ENCODE assay signal across 9 mouse cellular contexts in the genomic region with DNA sequence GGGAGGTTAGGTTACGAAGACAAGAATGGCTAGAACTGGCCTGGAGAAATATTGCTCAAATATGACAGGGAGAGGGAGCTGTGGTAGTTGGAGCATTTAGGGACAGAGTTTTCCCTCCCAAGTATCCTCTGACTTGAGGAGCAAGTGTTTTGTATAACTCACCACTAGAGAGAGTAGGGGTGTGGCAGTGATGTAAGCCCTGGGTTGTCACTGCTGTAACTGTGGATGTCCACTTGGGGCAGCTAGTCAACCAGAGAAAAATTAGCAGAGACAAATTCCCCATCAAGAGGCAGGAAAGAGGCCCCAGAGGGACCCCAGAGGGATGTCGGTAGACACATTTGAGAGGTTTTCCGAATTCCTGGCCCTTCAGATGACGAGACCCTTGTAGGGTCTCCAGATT. TPM values are rescaled to one million over a fixed set of nuclear protein-coding genes. Genes with fewer than 3 reads are reported as not detected.
DNase-seq lines count a peak whose midpoint lies in the region; ATAC-seq lines count a peak whose summit lies in the region.
"Had no signal": no experiment of that assay in that cellular context is flagged by ENCODE, and none has a peak within 500 bp of the region (broad histone marks: within the 10 kb centered on the region; RNA-seq: fewer than 3 reads in every experiment).

No protein-coding gene starts in this region.

- no peaks in the 10 kb centered on the region for H3K36me3 ChIP-seq in forebrain, embryonic 14.5 days (ENCODE audit: control insufficient read depth, insufficient read depth, low read length)
- H3K36me3 ChIP-seq in forebrain, embryonic 16.5 days (ENCODE audit: control insufficient read depth, insufficient read depth), result no peaks in the 10 kb centered on the region
- H3K36me3 ChIP-seq: liver, embryonic 15.5 days had no signal

- H3K9me3 ChIP-seq in forebrain, embryonic 14.5 days (replicated peaks; ENCODE audit: control insufficient read depth, low read length), result no peaks in the 10 kb centered on the region
- H3K9me3 ChIP-seq in forebrain, embryonic 16.5 days (ENCODE audit: control insufficient read depth, low read length), result no peaks in the 10 kb centered on the region
- H3K9me3 ChIP-seq: liver, embryonic 15.5 days had no signal

- DNase-seq in forebrain, embryonic 14.5 days (ENCODE audit: low spot score), result peak; percentile 46
- peak; percentile 16 for DNase-seq in thymus, postnatal 25 days
- no peak for DNase-seq in thymus, postnatal 36 days
- DNase-seq in kidney, postnatal 36 days, result peak; percentile 60 to 75

- no peak overlapping the region for H3K4me2 ChIP-seq in forebrain, embryonic 14.5 days (ENCODE audit: low read length)
- no peak overlapping the region for H3K4me2 ChIP-seq in forebrain, embryonic 16.5 days (ENCODE audit: low read length)
- H3K4me2 ChIP-seq: liver, embryonic 15.5 days had no signal

- no peak for ATAC-seq in forebrain, embryonic 14.5 days
- no peak for ATAC-seq in forebrain, embryonic 16.5 days
- ATAC-seq in erythroid progenitor cell, adult 5-6 weeks (replicated peaks; ENCODE audit: low FRiP score, poor library complexity, severe bottlenecking), result peak; percentile 79
- peak; percentile 84 for ATAC-seq in monocyte, adult 5-6 weeks (replicated peaks; ENCODE audit: insufficient number of reproducible peaks, low FRiP score, low TSS enrichment, poor library complexity, severe bottlenecking)
- no peak for ATAC-seq in inflammation-experienced regulatory T-cells, adult 6 months

- H3K27me3 ChIP-seq in forebrain, embryonic 14.5 days (replicated peaks; ENCODE audit: control insufficient read depth, insufficient read depth, low read length), result no peaks in the 10 kb centered on the region
- H3K27me3 ChIP-seq in forebrain, embryonic 16.5 days (replicated peaks; ENCODE audit: control insufficient read depth, insufficient read depth, low read length), result no peaks in the 10 kb centered on the region

- no peak overlapping the region for H3K9ac ChIP-seq in forebrain, embryonic 14.5 days (ENCODE audit: low read length)
- no peak overlapping the region for H3K9ac ChIP-seq in forebrain, embryonic 16.5 days (replicated peaks; ENCODE audit: low read depth, low read length)
- H3K9ac ChIP-seq: liver, embryonic 15.5 days had no signal

- H3K27ac ChIP-seq in forebrain, embryonic 14.5 days (ENCODE audit: low read depth, low read length), result no peak overlapping the region
- no peak overlapping the region for H3K27ac ChIP-seq in forebrain, embryonic 16.5 days (ENCODE audit: low read length)
- H3K27ac ChIP-seq: liver, embryonic 15.5 days had no signal

- H3K4me1 ChIP-seq in forebrain, embryonic 14.5 days (ENCODE audit: control insufficient read depth, insufficient read depth, low read length), result no peaks in the 10 kb centered on the region
- H3K4me1 ChIP-seq in forebrain, embryonic 16.5 days (replicated peaks; ENCODE audit: control insufficient read depth, insufficient read depth, low read length), result no peaks in the 10 kb centered on the region
- H3K4me1 ChIP-seq: liver, embryonic 15.5 days had no signal

- WGBS in forebrain, embryonic 14.5 days, result 64% methylated on average over 4 of the region's 4 CpGs
- WGBS in forebrain, embryonic 16.5 days, result 73% methylated on average over 4 of the region's 4 CpGs

- no peak overlapping the region for H3K4me3 ChIP-seq in forebrain, embryonic 14.5 days (ENCODE audit: low read depth, low read length)
- H3K4me3 ChIP-seq in forebrain, embryonic 16.5 days (replicated peaks; ENCODE audit: low read length), result no peak overlapping the region
- H3K4me3 ChIP-seq: liver, embryonic 15.5 days had no signal

RNA-seq across cellular contexts. Expression of a gene that starts 1.2 kb away (rescaled TPM):
- not detected in 2 replicates for polyA plus RNA-seq in forebrain, embryonic 14.5 days (2014; fragmentation: Nextera tagmentation; extraction: Ambion mirVana)
- polyA plus RNA-seq in forebrain, embryonic 16.5 days (2015; fragmentation: Nextera tagmentation; extraction: Ambion mirVana), result 0.31 TPM in 1 of 2 replicates, not detected in the other
- total RNA-seq in erythroid progenitor cell, adult 5-6 weeks (2015; ENCODE audit: low replicate concordance), result not detected in 2 replicates
- not detected in 2 replicates for total RNA-seq in erythroid progenitor cell, adult 5-6 weeks (2017; ENCODE audit: low replicate concordance)
- total RNA-seq in monocyte, adult 5-6 weeks (2017), result 3.0 TPM in 1 of 3 replicates, not detected in the others
- under 1 TPM in 1 of 3 experiments, not detected in 2; 0.40 TPM for polyA plus RNA-seq in inflammation-experienced regulatory T-cells, adult 6 months (2017; shearing (Covaris generic))
- polyA plus RNA-seq: liver, embryonic 15.5 days had no signal

RNA-seq across cellular contexts. Expression of a gene that starts 11.2 kb away (rescaled TPM):
- polyA plus RNA-seq in forebrain, embryonic 14.5 days (2014; fragmentation: Nextera tagmentation; extraction: Ambion mirVana), result 9.4 and 11.1 TPM in 2 replicates
- polyA plus RNA-seq in forebrain, embryonic 16.5 days (2015; fragmentation: Nextera tagmentation; extraction: Ambion mirVana), result 8.0 and 9.7 TPM in 2 replicates
- total RNA-seq in erythroid progenitor cell, adult 5-6 weeks (2015; ENCODE audit: low replicate concordance), result 8.8 and 10.8 TPM in 2 replicates
- 6.7 and 9.5 TPM in 2 replicates for total RNA-seq in erythroid progenitor cell, adult 5-6 weeks (2017; ENCODE audit: low replicate concordance)
- total RNA-seq in monocyte, adult 5-6 weeks (2017), result 111 to 176 TPM (median 141 TPM) in 3 replicates
- polyA plus RNA-seq in inflammation-experienced regulatory T-cells, adult 6 months (2017; shearing (Covaris generic)), result 100 to 1,000 TPM; 188 to 341 (median 192) TPM

RNA-seq across cellular contexts. Expression of a gene that starts 11.2 kb away (rescaled TPM):
- 12.5 and 13.1 TPM in 2 replicates for polyA plus RNA-seq in forebrain, embryonic 14.5 days (2014; fragmentation: Nextera tagmentation; extraction: Ambion mirVana)
- 11.2 and 14.3 TPM in 2 replicates for polyA plus RNA-seq in forebrain, embryonic 16.5 days (2015; fragmentation: Nextera tagmentation; extraction: Ambion mirVana)
- total RNA-seq in erythroid progenitor cell, adult 5-6 weeks (2015; ENCODE audit: low replicate concordance), result 27.7 and 33.9 TPM in 2 replicates
- 18.2 and 22.8 TPM in 2 replicates for total RNA-seq in erythroid progenitor cell, adult 5-6 weeks (2017; ENCODE audit: low replicate concordance)
- total RNA-seq in monocyte, adult 5-6 weeks (2017), result 24.0 to 71.5 TPM (median 39.2 TPM) in 3 replicates
- 1 to 10 TPM; 2.6 to 7.6 (median 5.1) TPM for polyA plus RNA-seq in inflammation-experienced regulatory T-cells, adult 6 months (2017; shearing (Covaris generic))

RNA-seq across cellular contexts. Expression of a gene that starts 11.6 kb away (rescaled TPM):
- polyA plus RNA-seq in forebrain, embryonic 14.5 days (2014; fragmentation: Nextera tagmentation; extraction: Ambion mirVana), result 40.6 and 43.2 TPM in 2 replicates
- polyA plus RNA-seq in forebrain, embryonic 16.5 days (2015; fragmentation: Nextera tagmentation; extraction: Ambion mirVana), result 36.2 and 44.2 TPM in 2 replicates
- total RNA-seq in erythroid progenitor cell, adult 5-6 weeks (2015; ENCODE audit: low replicate concordance), result not detected in 2 replicates
- not detected in 2 replicates for total RNA-seq in erythroid progenitor cell, adult 5-6 weeks (2017; ENCODE audit: low replicate concordance)
- total RNA-seq in monocyte, adult 5-6 weeks (2017), result not detected in 3 replicates
- not detected for polyA plus RNA-seq in inflammation-experienced regulatory T-cells, adult 6 months (2017; shearing (Covaris generic))

RNA-seq across cellular contexts. Expression of a gene that starts 16.1 kb away (rescaled TPM):
- polyA plus RNA-seq in forebrain, embryonic 14.5 days (2014; fragmentation: Nextera tagmentation; extraction: Ambion mirVana), result 137 and 141 TPM in 2 replicates
- polyA plus RNA-seq in forebrain, embryonic 16.5 days (2015; fragmentation: Nextera tagmentation; extraction: Ambion mirVana), result 202 and 220 TPM in 2 replicates
- 78.9 and 101 TPM in 2 replicates for total RNA-seq in erythroid progenitor cell, adult 5-6 weeks (2015; ENCODE audit: low replicate concordance)
- total RNA-seq in erythroid progenitor cell, adult 5-6 weeks (2017; ENCODE audit: low replicate concordance), result 47.3 and 66.6 TPM in 2 replicates
- total RNA-seq in monocyte, adult 5-6 weeks (2017), result 65.3 to 100 TPM (median 80.3 TPM) in 3 replicates
- 10 to 100 TPM; 49.4 to 62.9 (median 62.1) TPM for polyA plus RNA-seq in inflammation-experienced regulatory T-cells, adult 6 months (2017; shearing (Covaris generic))

Comparison
In these comparisons a context has a peak if more than half of its experiments do, and no peak if none do; other contexts are left out.
1. DNase-seq: peak in forebrain, embryonic 14.5 days (single experiment), thymus, postnatal 25 days (single experiment) and kidney, postnatal 36 days (2 of 2); none in thymus, postnatal 36 days (0 of 2).
2. ATAC-seq: peak in erythroid progenitor cell, adult 5-6 weeks (single experiment) and monocyte, adult 5-6 weeks (single experiment); none in forebrain, embryonic 14.5 days (single experiment), forebrain, embryonic 16.5 days (single experiment) and inflammation-experienced regulatory T-cells, adult 6 months (single experiment).
3. RNA of a gene that starts 11.2 kb away (polyA plus RNA-seq): 188 to 341 TPM in inflammation-experienced regulatory T-cells, adult 6 months; 9.4 to 11.1 TPM in forebrain, embryonic 14.5 days and 8.0 to 9.7 TPM in forebrain, embryonic 16.5 days; every median in the first group is over 10 times any median in the second.